Mouse (Mus musculus) hindbrain, embryonic 15.5 days (tissue): ENCODE data around the gene Shf. TPM values are rescaled to one million over a fixed set of nuclear protein-coding genes. Genes with fewer than 3 reads are reported as not detected.

Source experiments
- ATAC-seq: fragments of 200-750 bp; cut with Nextera tagmentation; 2 replicates; pipeline ENCODE4 v1.8.0; 2017; ENCODE audit warnings: low read depth, moderate number of reproducible peaks, moderate TSS enrichment; ENCODE audit not compliant: low FRiP score
- H3K27ac ChIP-seq: fragments of 300-500 bp; sonication (generic); replicated peaks from 2 replicates; pipeline ENCODE4 v1.5.1; 2015; ENCODE audit warnings: mild to moderate bottlenecking, inconsistent platforms
- H3K27me3 ChIP-seq: fragments of 300-500 bp; sonication (generic); 2 replicates; pipeline ENCODE4 v1.6.1; 2015; ENCODE audit warnings: control low read depth, inconsistent platforms
- H3K36me3 ChIP-seq: fragments of 300-500 bp; sonication (generic); 2 replicates; pipeline ENCODE4 v1.6.1; 2015; ENCODE audit warnings: control low read depth, inconsistent platforms
- H3K4me1 ChIP-seq: fragments of 300-500 bp; sonication (generic); replicated peaks from 2 replicates; pipeline ENCODE4 v1.6.1; 2015; ENCODE audit warnings: control low read depth, inconsistent platforms
- H3K4me2 ChIP-seq: fragments of 300-500 bp; sonication (generic); 2 replicates; pipeline ENCODE4 v1.6.1; 2015; ENCODE audit warnings: moderate library complexity, mild to moderate bottlenecking, inconsistent platforms
- H3K4me3 ChIP-seq: fragments of 300-500 bp; sonication (generic); 2 replicates; pipeline ENCODE4 v1.5.1; 2015; ENCODE audit warnings: mild to moderate bottlenecking, inconsistent platforms
- H3K9ac ChIP-seq: fragments of 300-500 bp; sonication (generic); 2 replicates; pipeline ENCODE4 v1.6.1; 2015; ENCODE audit warnings: inconsistent platforms
- H3K9me3 ChIP-seq: fragments of 300-500 bp; sonication (generic); 2 replicates; pipeline ENCODE4 v1.6.1; 2016; ENCODE audit warnings: control low read depth, inconsistent platforms
- WGBS: fragments of 180-500 bp; shearing (Covaris S2); methylation state at CpG from one replicate; pipeline ENCODE4 v1.1.7; 2015; 5-methylcytosine and 5-hydroxymethylcytosine counted together
- polyA plus RNA-seq: library from polyadenylated mRNA; unstranded; fragments of >200 nt; fragmentation: Nextera tagmentation; extraction: Ambion mirVana; gene quantifications from 2 replicates; pipeline ENCODE4 v1.2.1, GENCODE M21; 2015

Gene Shf
- polyA plus RNA-seq, 1 experiment from 2014 or later: 12.6 TPM

- H3K4me1 ChIP-seq: peaks cover 45% of the 10 kb centered on the region
- H3K9me3 ChIP-seq: no peaks in the 10 kb centered on the region
- H3K36me3 ChIP-seq: no peaks in the 10 kb centered on the region
- H3K27me3 ChIP-seq: no peaks in the 10 kb centered on the region
- peak overlapping the region; percentile 79 for H3K27ac ChIP-seq
- ATAC-seq: no peak
- H3K4me2 ChIP-seq: peak overlapping the region; percentile 86
- H3K4me3 ChIP-seq: peak overlapping the region; percentile 93
- WGBS: 34% methylated on average over 4 of the region's 4 CpGs
- H3K9ac ChIP-seq: peak overlapping the region; percentile 97
Measured at GRCm38 (mm10) chr2:122367181-122367580, 1.8 kb downstream of the Shf start.

- Histone ChIP-seq H3K27ac (peak overlapping the region; percentile 79), H3K9me3 (no peaks in the 10 kb centered on the region), H3K4me1 (peaks cover 50% of the 10 kb centered on the region), H3K4me2 (peak overlapping the region; percentile 86), H3K9ac (peak overlapping the region; percentile 97; the same call in 1 of the 2 replicates), H3K4me3 (peak overlapping the region; percentile 93), H3K27me3 (no peaks in the 10 kb centered on the region), H3K36me3 (no peaks in the 10 kb centered on the region)
- WGBS: 25% methylated on average over 5 of the region's 5 CpGs
- ATAC-seq: no peak
Measured at GRCm38 (mm10) chr2:122366706-122367105, 2.3 kb downstream of the Shf start.

GRCm38 (mm10) chr2:122366039-122366438 is 2.9 kb downstream of the Shf start:
- 53% methylated on average over 3 of the region's 3 CpGs for WGBS
- no peaks in the 10 kb centered on the region for H3K9me3 ChIP-seq
- H3K27me3 ChIP-seq: no peaks in the 10 kb centered on the region
- H3K4me1 ChIP-seq: peaks cover 50% of the 10 kb centered on the region
- H3K9ac ChIP-seq: no peak overlapping the region
- peak overlapping the region; percentile 86 for H3K4me2 ChIP-seq
- peak overlapping the region; percentile 72 for H3K27ac ChIP-seq
- ATAC-seq: no peak
- peak overlapping the region; percentile 93 for H3K4me3 ChIP-seq
- no peaks in the 10 kb centered on the region for H3K36me3 ChIP-seq

- Histone ChIP-seq H3K27me3 (no peaks in the 10 kb centered on the region), H3K36me3 (no peaks in the 10 kb centered on the region), H3K9ac (no peak overlapping the region), H3K4me3 (no peak overlapping the region), H3K4me2 (peak overlapping the region; percentile 86), H3K9me3 (no peaks in the 10 kb centered on the region), H3K4me1 (peaks cover 50% of the 10 kb centered on the region), H3K27ac (peak overlapping the region; percentile 72; the same call in 1 of the 2 replicates)
- WGBS: 84% methylated on average over 10 of the region's 10 CpGs
- no peak for ATAC-seq
Measured at GRCm38 (mm10) chr2:122365244-122365866, 3.6 kb downstream of the Shf start.

GRCm38 (mm10) chr2:122364352-122364944 is 4.5 kb downstream of the Shf start:
- H3K4me3 ChIP-seq: no peak overlapping the region
- no peaks in the 10 kb centered on the region for H3K9me3 ChIP-seq
- WGBS: 77% methylated on average over 3 of the region's 3 CpGs
- ATAC-seq: no peak
- H3K9ac ChIP-seq: no peak overlapping the region
- no peaks in the 10 kb centered on the region for H3K27me3 ChIP-seq
- H3K36me3 ChIP-seq: no peaks in the 10 kb centered on the region
- H3K27ac ChIP-seq: no peak overlapping the region
- H3K4me1 ChIP-seq: peaks cover 47% of the 10 kb centered on the region
- H3K4me2 ChIP-seq: no peak overlapping the region

GRCm38 (mm10) chr2:122362622-122363523 is 6.1 kb downstream of the Shf start:
- Histone ChIP-seq H3K9ac (no peak overlapping the region), H3K27ac (no peak overlapping the region), H3K9me3 (no peaks in the 10 kb centered on the region), H3K27me3 (no peaks in the 10 kb centered on the region), H3K4me1 (peaks cover 41% of the 10 kb centered on the region), H3K4me2 (no peak overlapping the region), H3K4me3 (no peak overlapping the region), H3K36me3 (peaks cover 4% of the 10 kb centered on the region; the same call in 1 of the 2 replicates)
- 73% methylated on average over 13 of the region's 13 CpGs for WGBS
- ATAC-seq: no peak

- no peak overlapping the region for H3K9ac ChIP-seq
- no peaks in the 10 kb centered on the region for H3K9me3 ChIP-seq
- 62% methylated on average over 10 of the region's 10 CpGs for WGBS
- ATAC-seq: no peak
- H3K4me1 ChIP-seq: peaks cover 32% of the 10 kb centered on the region
- no peak overlapping the region for H3K27ac ChIP-seq
- no peak overlapping the region for H3K4me2 ChIP-seq
- H3K4me3 ChIP-seq: no peak overlapping the region
- H3K36me3 ChIP-seq: peaks cover 7% of the 10 kb centered on the region
- H3K27me3 ChIP-seq: no peaks in the 10 kb centered on the region
Measured at GRCm38 (mm10) chr2:122361868-122362621, 6.9 kb downstream of the Shf start.

- Histone ChIP-seq H3K9ac (no peak overlapping the region), H3K4me3 (no peak overlapping the region), H3K4me1 (peaks cover 24% of the 10 kb centered on the region), H3K4me2 (no peak overlapping the region), H3K27me3 (no peaks in the 10 kb centered on the region), H3K27ac (no peak overlapping the region), H3K9me3 (no peaks in the 10 kb centered on the region), H3K36me3 (peaks cover 12% of the 10 kb centered on the region)
- ATAC-seq: no peak
- WGBS: 88% methylated on average over 6 of the region's 6 CpGs
Measured at GRCm38 (mm10) chr2:122361181-122361580, 7.8 kb downstream of the Shf start.

- no peaks in the 10 kb centered on the region for H3K27me3 ChIP-seq
- no peak overlapping the region for H3K27ac ChIP-seq
- ATAC-seq: no peak
- H3K9ac ChIP-seq: no peak overlapping the region
- H3K36me3 ChIP-seq: peaks cover 12% of the 10 kb centered on the region
- peaks cover 15% of the 10 kb centered on the region for H3K4me1 ChIP-seq
- H3K9me3 ChIP-seq: no peaks in the 10 kb centered on the region
- no peak overlapping the region for H3K4me3 ChIP-seq
- 88% methylated on average over 6 of the region's 6 CpGs for WGBS
- H3K4me2 ChIP-seq: no peak overlapping the region
Measured at GRCm38 (mm10) chr2:122360310-122360709, 8.7 kb downstream of the Shf start.

- peaks cover 38% of the 10 kb centered on the region for H3K4me1 ChIP-seq
- 65% methylated on average over 3 of the region's 3 CpGs for WGBS
- H3K4me3 ChIP-seq: no peak overlapping the region
- H3K27me3 ChIP-seq: no peaks in the 10 kb centered on the region
- no peak overlapping the region for H3K27ac ChIP-seq
- H3K36me3 ChIP-seq: peaks cover 12% of the 10 kb centered on the region
- no peaks in the 10 kb centered on the region for H3K9me3 ChIP-seq
- H3K4me2 ChIP-seq: no peak overlapping the region
- no peak overlapping the region for H3K9ac ChIP-seq
- ATAC-seq: no peak
Measured at GRCm38 (mm10) chr2:122356187-122356586, 12.8 kb downstream of the Shf start.

GRCm38 (mm10) chr2:122355389-122355788 is 13.6 kb downstream of the Shf start:
- Histone ChIP-seq H3K27ac (no peak overlapping the region), H3K4me1 (peaks cover 44% of the 10 kb centered on the region), H3K36me3 (peaks cover 12% of the 10 kb centered on the region), H3K4me2 (no peak overlapping the region), H3K9me3 (no peaks in the 10 kb centered on the region), H3K4me3 (no peak overlapping the region), H3K27me3 (no peaks in the 10 kb centered on the region), H3K9ac (no peak overlapping the region)
- WGBS: 95% methylated on average over 5 of the region's 5 CpGs
- no peak for ATAC-seq
